ENCODE assay signal across 29 mouse cellular contexts in genomic region chr8:48204838-48205345, GRCm38 (mm10).
DNase-seq lines count a peak whose midpoint lies in the region; ATAC-seq and TF ChIP-seq lines count a peak whose summit lies in the region.
"Had no signal": no experiment of that assay in that cellular context is flagged by ENCODE, and none has a peak within 500 bp of the region (broad histone marks: within the 10 kb centered on the region; RNA-seq: fewer than 3 reads in every experiment).

No protein-coding gene starts in this region.

- H3K27me3 ChIP-seq in embryonic facial prominence, embryonic 11.5 days (ENCODE audit: control insufficient read depth, insufficient read depth, low read length): no peaks in the 10 kb centered on the region
- no peaks in the 10 kb centered on the region for H3K27me3 ChIP-seq in embryonic facial prominence, embryonic 10.5 days (replicated peaks; ENCODE audit: low read depth, poor library complexity, severe bottlenecking)
- no peaks in the 10 kb centered on the region for H3K27me3 ChIP-seq in CH12.LX (replicated peaks)
- no peaks in the 10 kb centered on the region for H3K27me3 ChIP-seq in hindbrain, embryonic 14.5 days (ENCODE audit: control insufficient read depth, insufficient read depth, low read length)
- H3K27me3 ChIP-seq: heart, embryonic 13.5 days; limb, embryonic 15.5 days; megakaryocyte, embryonic 14.5 days; midbrain, embryonic 15.5 days; stomach, embryonic 15.5 days had no signal

- no peaks in the 10 kb centered on the region for H3K36me3 ChIP-seq in embryonic facial prominence, embryonic 11.5 days (replicated peaks; ENCODE audit: control insufficient read depth, insufficient read depth, low read depth, low read length)
- no peaks in the 10 kb centered on the region for H3K36me3 ChIP-seq in embryonic facial prominence, embryonic 10.5 days (replicated peaks)
- H3K36me3 ChIP-seq in CH12.LX (replicated peaks in 1 of 2; ENCODE audit: control insufficient read depth in 1 of 2, insufficient read depth in 1 of 2, low read length in 1 of 2): no peaks in the 10 kb centered on the region
- no peaks in the 10 kb centered on the region for H3K36me3 ChIP-seq in hindbrain, embryonic 14.5 days (replicated peaks; ENCODE audit: control insufficient read depth, insufficient read depth)
- H3K36me3 ChIP-seq: forebrain, embryonic 10.5 days; heart, embryonic 13.5 days; limb, embryonic 15.5 days; midbrain, embryonic 15.5 days; stomach, embryonic 15.5 days had no signal

- ATAC-seq in embryonic facial prominence, embryonic 11.5 days (replicated peaks; ENCODE audit: insufficient number of reproducible peaks, low FRiP score, low TSS enrichment, low read depth): no peak
- 0 out of 2 replicates have a peak, but pooled peaks have one; percentile 14 for ATAC-seq in hindbrain, embryonic 14.5 days (ENCODE audit: low FRiP score)
- ATAC-seq: inflammation-experienced regulatory T-cells, adult 6 months had no signal

- WGBS in embryonic facial prominence, embryonic 11.5 days: 72% methylated on average over 12 of the region's 12 CpGs
- 78% methylated on average over 12 of the region's 12 CpGs for WGBS in embryonic facial prominence, embryonic 10.5 days
- 42% methylated on average over 12 of the region's 12 CpGs for WGBS in hindbrain, embryonic 14.5 days

- in situ Hi-C loops in CH12.LX (cut with MboI; ENCODE audit: low pct_ligation_motif_present, low pct_unique_long_range_greater_than_20kb, low sequenced_read_pairs): loop anchor here (25.0 kb wide), 1 partner anchor 332 kb away; no protein-coding TSS in a partner anchor

- no peaks in the 10 kb centered on the region for H3K79me2 ChIP-seq in CH12.LX (replicated peaks; ENCODE audit: control insufficient read depth, extremely low read depth, insufficient read depth, poor library complexity, severe bottlenecking)

- TF ChIP-seq POLR2A in CH12.LX (IDR thresholded peaks at IDR 0.05; ENCODE audit: low read depth, low read length): no peak

- no peak overlapping the region for H3K9ac ChIP-seq in embryonic facial prominence, embryonic 11.5 days (replicated peaks; ENCODE audit: low read length)
- no peak overlapping the region for H3K9ac ChIP-seq in CH12.LX (ENCODE audit: insufficient read depth, low read depth)
- no peak overlapping the region for H3K9ac ChIP-seq in hindbrain, embryonic 14.5 days
- H3K9ac ChIP-seq: forebrain, postnatal 0 days; heart, embryonic 13.5 days; limb, embryonic 15.5 days; liver, embryonic 14.5 days; lung, embryonic 14.5 days; midbrain, embryonic 15.5 days; stomach, embryonic 15.5 days had no signal

- DNase-seq in embryonic facial prominence, embryonic 11.5 days (ENCODE audit: low spot score): peak; percentile 45
- DNase-seq in embryonic facial prominence, embryonic 10.5 days (ENCODE audit: low spot score): no peak
- DNase-seq in CH12.LX (ENCODE audit: extremely low read depth): peak; percentile 5
- DNase-seq in hindbrain, embryonic 14.5 days (ENCODE audit: low spot score): no peak
- DNase-seq in mesoderm, embryonic 11.5 days (ENCODE audit: low read depth, low spot score): peak; percentile 43
- DNase-seq in spleen, adult 12 weeks (ENCODE audit: low spot score): no peak
- DNase-seq in frontal cortex, postnatal 10 days (ENCODE audit: low spot score in 2 of 2): no peak
- no peak for DNase-seq in layer of hippocampus, postnatal 10 days (ENCODE audit: low spot score in 2 of 2)
- DNase-seq: adrenal gland, postnatal 14 days; forebrain, postnatal 0 days; kidney, adult 18-20 months; kidney, postnatal 10 days; layer of hippocampus, postnatal 36 days; lung, embryonic 14.5 days; lung, postnatal 36 days; right cerebral cortex, postnatal 25 days; thymus, adult 2 months; thymus, postnatal 4 days had no signal

- no peak overlapping the region for H3K4me3 ChIP-seq in embryonic facial prominence, embryonic 11.5 days (ENCODE audit: low read depth, low read length)
- no peak overlapping the region for H3K4me3 ChIP-seq in embryonic facial prominence, embryonic 10.5 days
- no peak overlapping the region for H3K4me3 ChIP-seq in CH12.LX (replicated peaks in 1 of 3; ENCODE audit: low read depth in 2 of 3, low read length in 2 of 3, poor library complexity in 1 of 3)
- H3K4me3 ChIP-seq in hindbrain, embryonic 14.5 days (replicated peaks; ENCODE audit: low read length): no peak overlapping the region
- H3K4me3 ChIP-seq: forebrain, embryonic 10.5 days; heart, adult 2 months; heart, embryonic 13.5 days; layer of hippocampus, adult 2 months; limb, embryonic 15.5 days; megakaryocyte, embryonic 14.5 days; midbrain, embryonic 15.5 days; myocyte; stomach, embryonic 15.5 days had no signal

- dilution Hi-C loops in CH12.LX (cut with MboI; ENCODE audit: extremely low pct_ligation_motif_present, extremely low pct_unique_long_range_greater_than_20kb, low sequenced_read_pairs): no loop called here

- H3K4me2 ChIP-seq in embryonic facial prominence, embryonic 11.5 days (ENCODE audit: low read depth, low read length): no peak overlapping the region
- no peak overlapping the region for H3K4me2 ChIP-seq in CH12.LX (ENCODE audit: insufficient read depth, low read depth, poor library complexity, severe bottlenecking)
- H3K4me2 ChIP-seq in hindbrain, embryonic 14.5 days (replicated peaks): no peak overlapping the region
- H3K4me2 ChIP-seq: heart, embryonic 13.5 days; limb, embryonic 15.5 days; lung, embryonic 14.5 days; midbrain, embryonic 15.5 days; stomach, embryonic 15.5 days had no signal

- TF ChIP-seq CTCF in CH12.LX (conservative IDR thresholded peaks at IDR 0.05 in 1 of 2, IDR thresholded peaks at IDR 0.05 in 1 of 2; ENCODE audit: low read depth in 2 of 2, low read length in 2 of 2): no peak

- no peak for TF ChIP-seq EP300 in CH12.LX (IDR thresholded peaks at IDR 0.05; ENCODE audit: low read length)

- H3K9me3 ChIP-seq in embryonic facial prominence, embryonic 11.5 days (replicated peaks; ENCODE audit: control insufficient read depth, low read length): no peaks in the 10 kb centered on the region
- H3K9me3 ChIP-seq in embryonic facial prominence, embryonic 10.5 days: no peaks in the 10 kb centered on the region
- H3K9me3 ChIP-seq in CH12.LX (replicated peaks; ENCODE audit: low read length): peaks cover 70% of the 10 kb centered on the region
- H3K9me3 ChIP-seq in hindbrain, embryonic 14.5 days (ENCODE audit: control insufficient read depth, low read length): no peaks in the 10 kb centered on the region
- H3K9me3 ChIP-seq: forebrain, embryonic 10.5 days; heart, embryonic 13.5 days; limb, embryonic 15.5 days; midbrain, embryonic 15.5 days; stomach, embryonic 15.5 days had no signal

- H3K27ac ChIP-seq in embryonic facial prominence, embryonic 11.5 days (replicated peaks; ENCODE audit: low read depth, low read length): no peak overlapping the region
- H3K27ac ChIP-seq in embryonic facial prominence, embryonic 10.5 days (replicated peaks): no peak overlapping the region
- H3K27ac ChIP-seq in CH12.LX (ENCODE audit: insufficient read depth, low read depth): no peak overlapping the region
- H3K27ac ChIP-seq in hindbrain, embryonic 14.5 days: peak overlapping the region; percentile 7; the same call in 1 of the 2 replicates
- H3K27ac ChIP-seq: heart, adult 2 months; heart, embryonic 13.5 days; layer of hippocampus, adult 2 months; limb, embryonic 15.5 days; liver, embryonic 14.5 days; midbrain, embryonic 15.5 days; stomach, embryonic 15.5 days had no signal

- no peak for TF ChIP-seq RAD21 in CH12.LX (IDR thresholded peaks at IDR 0.05; ENCODE audit: low read depth, low read length)

- H3K4me1 ChIP-seq in embryonic facial prominence, embryonic 11.5 days (ENCODE audit: control insufficient read depth, insufficient read depth, low read length): no peaks in the 10 kb centered on the region
- 0 out of 2 replicates have a peak, but pooled peaks cover 11% of the 10 kb centered on the region for H3K4me1 ChIP-seq in embryonic facial prominence, embryonic 10.5 days
- H3K4me1 ChIP-seq in CH12.LX (ENCODE audit: control insufficient read depth in 1 of 2, insufficient read depth in 2 of 2): no peaks in the 10 kb centered on the region
- peaks cover 15% of the 10 kb centered on the region for H3K4me1 ChIP-seq in hindbrain, embryonic 14.5 days (replicated peaks; ENCODE audit: control insufficient read depth, insufficient read depth, low read length)
- H3K4me1 ChIP-seq: heart, embryonic 13.5 days; limb, embryonic 15.5 days; megakaryocyte, embryonic 14.5 days; stomach, embryonic 15.5 days had no signal

TF ChIP-seq in CH12.LX, 34 proteins besides CTCF, POLR2A, EP300 and RAD21:
- no peak for TF ChIP-seq POLR2AphosphoS2 (IDR thresholded peaks at IDR 0.05; ENCODE audit: low read depth, low read length)
- TF ChIP-seq MEF2A (IDR thresholded peaks at IDR 0.05; ENCODE audit: borderline replicate concordance, low read depth, low read length): no peak
- TF ChIP-seq USF1 (IDR thresholded peaks at IDR 0.05; ENCODE audit: low read depth, low read length): no peak
- no peak for TF ChIP-seq JUN (IDR thresholded peaks at IDR 0.05; ENCODE audit: insufficient read depth, low read depth, low read length)
- TF ChIP-seq PAX5 (IDR thresholded peaks at IDR 0.05; ENCODE audit: low read length): no peak
- no peak for TF ChIP-seq UBTF (IDR thresholded peaks at IDR 0.05; ENCODE audit: low read depth, low read length)
- TF ChIP-seq MXI1 (IDR thresholded peaks at IDR 0.05; ENCODE audit: low read depth, low read length): no peak
- no peak for TF ChIP-seq KAT2A (IDR thresholded peaks at IDR 0.05; ENCODE audit: insufficient replicate concordance, low read length)
- TF ChIP-seq GABPA (IDR thresholded peaks at IDR 0.05; ENCODE audit: insufficient replicate concordance, low read depth, low read length): no peak
- no peak for TF ChIP-seq CHD2 (IDR thresholded peaks at IDR 0.05; ENCODE audit: low read length)
- TF ChIP-seq SIN3A (IDR thresholded peaks at IDR 0.05; ENCODE audit: low read length): no peak
- no peak for TF ChIP-seq MAX (IDR thresholded peaks at IDR 0.05; ENCODE audit: low read length)
- no peak for TF ChIP-seq ETS1 (conservative IDR thresholded peaks at IDR 0.05; ENCODE audit: low read depth, low read length)
- TF ChIP-seq TCF12 (IDR thresholded peaks at IDR 0.05; ENCODE audit: low read depth, low read length): no peak
- no peak for TF ChIP-seq SMC3 (IDR thresholded peaks at IDR 0.05; ENCODE audit: low read depth, low read length)
- no peak for TF ChIP-seq E2F4 (IDR thresholded peaks at IDR 0.05; ENCODE audit: insufficient replicate concordance, low read depth, low read length)
- no peak for TF ChIP-seq ZC3H11A (IDR thresholded peaks at IDR 0.05; ENCODE audit: low read depth, low read length)

Comparison
In these comparisons a context has a peak if more than half of its experiments do, and no peak if none do; other contexts are left out.
1. DNase-seq: peak in embryonic facial prominence, embryonic 11.5 days (single experiment), CH12.LX (single experiment) and mesoderm, embryonic 11.5 days (single experiment); none in embryonic facial prominence, embryonic 10.5 days (single experiment), hindbrain, embryonic 14.5 days (single experiment), spleen, adult 12 weeks (single experiment), frontal cortex, postnatal 10 days (0 of 2) and layer of hippocampus, postnatal 10 days (0 of 2).